Mouse (Mus musculus): ENCODE results near the gene Gm37240. TPM values are rescaled to one million over a fixed set of nuclear protein-coding genes. Genes with fewer than 3 reads are reported as not detected.

The Gm37240 gene
- polyA plus RNA-seq, 1 experiment from 2014 or later: 18.1 TPM

GRCm38 (mm10) chr3:84731403-84732015, 1155.8 kb downstream of the Gm37240 start:
- Histone ChIP-seq H3K4me1 (replicated peaks; ENCODE audit: control insufficient read depth, insufficient read depth) (no peaks in the 10 kb centered on the region), H3K9ac (ENCODE audit: low read length) (no peak overlapping the region), H3K4me3 (ENCODE audit: low read depth, low read length) (no peak overlapping the region; the same call in 1 of the 2 replicates), H3K4me2 (replicated peaks; ENCODE audit: low read depth) (peak overlapping the region; percentile 48), H3K27me3 (ENCODE audit: control insufficient read depth, insufficient read depth, low read length) (no peaks in the 10 kb centered on the region), H3K36me3 (ENCODE audit: control insufficient read depth, insufficient read depth, low read length) (no peaks in the 10 kb centered on the region), H3K9me3 (ENCODE audit: control insufficient read depth, low read length) (no peaks in the 10 kb centered on the region), H3K27ac (replicated peaks) (no peak overlapping the region)
- ATAC-seq (ENCODE audit: low FRiP score, low TSS enrichment) (no peak), DNase-seq (ENCODE audit: low spot score) (no peak)
- no peak for TF ChIP-seq EP300 (optimal IDR thresholded peaks at IDR 0.05)
- TF ChIP-seq CTCF (IDR thresholded peaks at IDR 0.05; ENCODE audit: low read depth): no peak
- WGBS: 14% methylated on average over 9 of the region's 9 CpGs

DNA sequence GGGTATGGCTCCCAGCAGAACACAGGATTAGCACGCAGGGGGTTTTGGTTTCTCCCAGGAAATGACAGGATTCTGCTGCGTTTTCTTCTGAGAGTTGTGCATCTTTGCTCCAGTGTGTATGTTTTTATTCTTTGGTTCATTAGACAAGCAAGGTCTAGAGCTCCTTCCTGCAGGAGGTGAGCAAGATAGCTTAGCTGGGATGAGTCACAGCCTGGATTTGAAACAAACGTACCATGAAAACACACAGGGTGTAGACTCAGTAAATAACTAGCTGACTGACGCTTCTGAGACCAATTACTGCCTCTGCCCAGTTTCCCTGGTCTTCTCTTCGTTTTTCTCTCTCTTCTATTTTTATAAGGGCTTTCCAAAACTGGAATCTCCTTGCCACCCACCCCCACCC, 1156.3 kb downstream of the Gm37240 start:
- H3K4me3 ChIP-seq (ENCODE audit: low read depth, low read length): no peak overlapping the region
- H3K36me3 ChIP-seq (ENCODE audit: control insufficient read depth, insufficient read depth, low read length): no peaks in the 10 kb centered on the region
- no peak overlapping the region for H3K27ac ChIP-seq (replicated peaks)
- H3K27me3 ChIP-seq (ENCODE audit: control insufficient read depth, insufficient read depth, low read length): no peaks in the 10 kb centered on the region
- H3K9me3 ChIP-seq (ENCODE audit: control insufficient read depth, low read length): no peaks in the 10 kb centered on the region
- no peak overlapping the region for H3K9ac ChIP-seq (ENCODE audit: low read length)
- DNase-seq (ENCODE audit: low spot score): no peak
- TF ChIP-seq EP300 (optimal IDR thresholded peaks at IDR 0.05): no peak
- no peak for TF ChIP-seq CTCF (IDR thresholded peaks at IDR 0.05; ENCODE audit: low read depth)
- no peak overlapping the region for H3K4me2 ChIP-seq (replicated peaks; ENCODE audit: low read depth)
- peak; percentile 90 for ATAC-seq (ENCODE audit: low FRiP score, low TSS enrichment)
- 40% methylated on average over 5 of the region's 5 CpGs for WGBS
- H3K4me1 ChIP-seq (replicated peaks; ENCODE audit: control insufficient read depth, insufficient read depth): no peaks in the 10 kb centered on the region

DNA sequence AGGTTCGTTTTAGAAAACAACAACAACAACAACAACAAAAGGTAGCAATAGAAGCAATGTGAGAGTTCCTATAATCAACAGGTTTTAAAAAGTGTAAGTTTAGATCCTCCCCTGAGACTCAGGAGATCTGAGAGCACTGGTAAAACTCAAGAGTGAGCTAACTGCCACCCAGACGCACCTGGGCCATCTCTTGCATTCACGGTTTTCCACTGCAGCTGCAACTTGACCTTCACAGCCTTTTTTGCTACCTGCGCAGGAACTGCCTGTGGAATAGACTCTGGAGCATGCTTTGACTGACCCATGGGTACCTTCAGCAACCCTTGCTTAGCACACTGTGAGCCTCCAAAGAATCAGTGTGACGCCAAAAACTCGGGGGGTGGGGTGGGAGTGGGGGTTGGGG, 1157.5 kb downstream of the Gm37240 start:
- Histone ChIP-seq H3K27ac (replicated peaks) (no peak overlapping the region), H3K9me3 (ENCODE audit: control insufficient read depth, low read length) (no peaks in the 10 kb centered on the region), H3K27me3 (ENCODE audit: control insufficient read depth, insufficient read depth, low read length) (no peaks in the 10 kb centered on the region), H3K4me2 (replicated peaks; ENCODE audit: low read depth) (no peak overlapping the region), H3K4me1 (replicated peaks; ENCODE audit: control insufficient read depth, insufficient read depth) (no peaks in the 10 kb centered on the region), H3K9ac (ENCODE audit: low read length) (no peak overlapping the region), H3K36me3 (ENCODE audit: control insufficient read depth, insufficient read depth, low read length) (no peaks in the 10 kb centered on the region), H3K4me3 (ENCODE audit: low read depth, low read length) (no peak overlapping the region)
- ATAC-seq (ENCODE audit: low FRiP score, low TSS enrichment) (no peak), DNase-seq (ENCODE audit: low spot score) (no peak)
- 86% methylated on average over 6 of the region's 6 CpGs for WGBS
- TF ChIP-seq EP300 (optimal IDR thresholded peaks at IDR 0.05): no peak
- no peak for TF ChIP-seq CTCF (IDR thresholded peaks at IDR 0.05; ENCODE audit: low read depth)

GRCm38 (mm10) chr3:84723996-84724395, 1163.3 kb downstream of the Gm37240 start:
- TF ChIP-seq EP300 (optimal IDR thresholded peaks at IDR 0.05): no peak
- no peak for TF ChIP-seq CTCF (IDR thresholded peaks at IDR 0.05; ENCODE audit: low read depth)
- ATAC-seq (ENCODE audit: low FRiP score, low TSS enrichment): no peak
- Histone ChIP-seq H3K27me3 (ENCODE audit: control insufficient read depth, insufficient read depth, low read length) (no peaks in the 10 kb centered on the region), H3K4me2 (replicated peaks; ENCODE audit: low read depth) (no peak overlapping the region), H3K9ac (ENCODE audit: low read length) (no peak overlapping the region), H3K4me1 (replicated peaks; ENCODE audit: control insufficient read depth, insufficient read depth) (no peaks in the 10 kb centered on the region), H3K9me3 (ENCODE audit: control insufficient read depth, low read length) (no peaks in the 10 kb centered on the region), H3K4me3 (ENCODE audit: low read depth, low read length) (no peak overlapping the region), H3K27ac (replicated peaks) (no peak overlapping the region), H3K36me3 (ENCODE audit: control insufficient read depth, insufficient read depth, low read length) (no peaks in the 10 kb centered on the region)
- 52% methylated on average over 5 of the region's 5 CpGs for WGBS
- no peak for DNase-seq (ENCODE audit: low spot score)

- H3K4me2 ChIP-seq (replicated peaks; ENCODE audit: low read depth): no peak overlapping the region
- H3K27ac ChIP-seq (replicated peaks): no peak overlapping the region
- no peaks in the 10 kb centered on the region for H3K27me3 ChIP-seq (ENCODE audit: control insufficient read depth, insufficient read depth, low read length)
- ATAC-seq (ENCODE audit: low FRiP score, low TSS enrichment) (no peak), DNase-seq (ENCODE audit: low spot score) (no peak)
- no peaks in the 10 kb centered on the region for H3K9me3 ChIP-seq (ENCODE audit: control insufficient read depth, low read length)
- H3K4me1 ChIP-seq (replicated peaks; ENCODE audit: control insufficient read depth, insufficient read depth): no peaks in the 10 kb centered on the region
- no peak overlapping the region for H3K9ac ChIP-seq (ENCODE audit: low read length)
- H3K36me3 ChIP-seq (ENCODE audit: control insufficient read depth, insufficient read depth, low read length): no peaks in the 10 kb centered on the region
- TF ChIP-seq EP300 (optimal IDR thresholded peaks at IDR 0.05) (no peak), CTCF (IDR thresholded peaks at IDR 0.05; ENCODE audit: low read depth) (no peak)
- no peak overlapping the region for H3K4me3 ChIP-seq (ENCODE audit: low read depth, low read length)
- WGBS: 92% methylated on average over 4 of the region's 4 CpGs
These were observed 1164.6 kb downstream of the Gm37240 start for GRCm38 (mm10) chr3:84722680-84723079.

DNA sequence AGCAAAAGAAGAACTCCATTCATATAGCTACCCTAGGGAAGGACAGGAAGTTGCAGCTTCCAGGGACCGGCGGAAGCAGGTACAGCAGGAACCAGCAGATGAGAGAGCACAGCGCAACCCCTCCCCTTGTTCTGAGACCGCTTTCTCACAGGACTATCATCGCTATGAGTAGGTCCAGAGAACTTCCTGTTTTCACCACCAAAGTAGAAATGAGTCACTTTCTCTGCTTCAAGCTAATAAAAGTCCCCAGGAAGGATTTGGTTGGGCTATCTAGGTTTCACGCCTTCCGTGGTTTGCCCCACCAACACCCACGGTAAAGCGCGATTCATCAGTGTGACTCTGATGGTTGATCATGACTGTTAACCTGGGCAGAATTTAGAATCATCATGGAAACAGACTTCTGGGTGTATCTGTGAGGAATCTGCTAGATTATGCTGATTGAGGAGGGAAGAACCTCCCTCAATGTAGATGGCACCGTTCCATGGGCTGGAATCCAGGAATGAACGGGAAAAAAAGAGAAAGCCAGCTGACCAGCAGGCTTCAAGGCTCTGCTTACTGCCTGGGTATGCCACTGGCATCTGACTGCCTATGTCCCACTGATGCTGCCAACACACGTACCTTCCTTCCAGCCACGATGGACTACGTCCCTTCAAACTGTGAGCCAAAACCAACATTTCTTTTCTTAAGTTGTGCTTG, 1172.1 kb downstream of the Gm37240 start:
- Histone ChIP-seq H3K4me1 (replicated peaks; ENCODE audit: control insufficient read depth, insufficient read depth) (no peaks in the 10 kb centered on the region), H3K9ac (ENCODE audit: low read length) (no peak overlapping the region), H3K9me3 (ENCODE audit: control insufficient read depth, low read length) (no peaks in the 10 kb centered on the region), H3K27ac (replicated peaks) (no peak overlapping the region), H3K4me3 (ENCODE audit: low read depth, low read length) (no peak overlapping the region), H3K4me2 (replicated peaks; ENCODE audit: low read depth) (no peak overlapping the region), H3K27me3 (ENCODE audit: control insufficient read depth, insufficient read depth, low read length) (no peaks in the 10 kb centered on the region), H3K36me3 (ENCODE audit: control insufficient read depth, insufficient read depth, low read length) (no peaks in the 10 kb centered on the region)
- ATAC-seq (ENCODE audit: low FRiP score, low TSS enrichment) (no peak), DNase-seq (ENCODE audit: low spot score) (no peak)
- TF ChIP-seq CTCF (IDR thresholded peaks at IDR 0.05; ENCODE audit: low read depth) (no peak), EP300 (optimal IDR thresholded peaks at IDR 0.05) (no peak)
- WGBS: 88% methylated on average over 15 of the region's 15 CpGs
